Mouse (Mus musculus): ENCODE data around the gene Zfp952. TPM values are rescaled to one million over a fixed set of nuclear protein-coding genes. Genes with fewer than 3 reads are reported as not detected.
"Not testable (repeated sequence)": the region's sequence is repeated elsewhere in the genome, so short reads cannot be mapped to it uniquely, and the experiment has no call there.

Gene Zfp952
- polyA plus RNA-seq, 1 experiment from 2014 or later, result 4.7 TPM

GRCm38 (mm10) chr17:32991965-32992698 is 797 bp upstream of the Zfp952 start:
- WGBS, result 62% methylated on average over 12 of the region's 12 CpGs
- H3K4me3 ChIP-seq (ENCODE audit: low read depth, low read length), result peak overlapping the region; percentile 92
- ATAC-seq, result no peak

GRCm38 (mm10) chr17:32998492-32998891 is 5.6 kb downstream of the Zfp952 start:
- Histone ChIP-seq H3K4me2 (replicated peaks; ENCODE audit: low read depth) (no peak overlapping the region), H3K9me3 (ENCODE audit: control insufficient read depth) (no peaks in the 10 kb centered on the region), H3K4me3 (ENCODE audit: low read depth, low read length) (no peak overlapping the region), H3K27ac (ENCODE audit: low read depth, low read length) (no peak overlapping the region), H3K36me3 (ENCODE audit: control insufficient read depth, insufficient read depth) (peaks cover 19% of the 10 kb centered on the region), H3K9ac (ENCODE audit: low read depth, low read length) (no peak overlapping the region), H3K4me1 (replicated peaks; ENCODE audit: control insufficient read depth, insufficient read depth, low read length) (no peaks in the 10 kb centered on the region; the same call in 1 of the 2 replicates), H3K27me3 (replicated peaks; ENCODE audit: control insufficient read depth, insufficient read depth, low read length) (no peaks in the 10 kb centered on the region)
- no peak for ATAC-seq
- TF ChIP-seq CTCF (IDR thresholded peaks at IDR 0.05; ENCODE audit: low read depth), result no peak
- 90% methylated on average over 2 of the region's 2 CpGs for WGBS

More at GRCm38 (mm10) chr17:32991965-32992698, 797 bp upstream of the Zfp952 start:
- H3K9ac ChIP-seq (ENCODE audit: low read depth, low read length), result 0 out of 2 replicates have a peak overlapping the region, but pooled peaks have one; percentile 72
- H3K4me2 ChIP-seq (replicated peaks; ENCODE audit: low read depth), result peak overlapping the region; percentile 70
- H3K4me1 ChIP-seq (replicated peaks; ENCODE audit: control insufficient read depth, insufficient read depth, low read length), result peaks cover 2% of the 10 kb centered on the region; the same call in 1 of the 2 replicates
- TF ChIP-seq CTCF (IDR thresholded peaks at IDR 0.05; ENCODE audit: low read depth), result peak; percentile 60
- H3K27me3 ChIP-seq (replicated peaks; ENCODE audit: control insufficient read depth, insufficient read depth, low read length), result no peaks in the 10 kb centered on the region
- H3K36me3 ChIP-seq (ENCODE audit: control insufficient read depth, insufficient read depth), result no peaks in the 10 kb centered on the region
- H3K27ac ChIP-seq (ENCODE audit: low read depth, low read length), result no peak overlapping the region
- H3K9me3 ChIP-seq (ENCODE audit: control insufficient read depth), result no peaks in the 10 kb centered on the region

GRCm38 (mm10) chr17:33008337-33008736 is 15.4 kb downstream of the Zfp952 start:
- Histone ChIP-seq H3K27ac (ENCODE audit: low read depth, low read length) (no peak overlapping the region), H3K9me3 (ENCODE audit: control insufficient read depth) (no peaks in the 10 kb centered on the region), H3K36me3 (ENCODE audit: control insufficient read depth, insufficient read depth) (peaks cover 17% of the 10 kb centered on the region), H3K27me3 (replicated peaks; ENCODE audit: control insufficient read depth, insufficient read depth, low read length) (no peaks in the 10 kb centered on the region), H3K9ac (ENCODE audit: low read depth, low read length) (no peak overlapping the region), H3K4me3 (ENCODE audit: low read depth, low read length) (no peak overlapping the region), H3K4me2 (replicated peaks; ENCODE audit: low read depth) (no peak overlapping the region), H3K4me1 (replicated peaks; ENCODE audit: control insufficient read depth, insufficient read depth, low read length) (no peaks in the 10 kb centered on the region)
- no peak for ATAC-seq
- TF ChIP-seq CTCF (IDR thresholded peaks at IDR 0.05; ENCODE audit: low read depth), result peak; percentile 45
- WGBS, result 45% methylated on average over 9 of the region's 9 CpGs

GRCm38 (mm10) chr17:33020434-33020833 is 27.5 kb downstream of the Zfp952 start:
- not testable (repeated sequence) for H3K27me3 ChIP-seq (replicated peaks; ENCODE audit: control insufficient read depth, insufficient read depth, low read length); H3K27ac ChIP-seq (ENCODE audit: low read depth, low read length); H3K4me3 ChIP-seq (ENCODE audit: low read depth, low read length); H3K9ac ChIP-seq (ENCODE audit: low read depth, low read length); H3K4me1 ChIP-seq (replicated peaks; ENCODE audit: control insufficient read depth, insufficient read depth, low read length); H3K4me2 ChIP-seq (replicated peaks; ENCODE audit: low read depth); ATAC-seq
- H3K36me3 ChIP-seq (ENCODE audit: control insufficient read depth, insufficient read depth), result peaks cover 41% of the 10 kb centered on the region
- H3K9me3 ChIP-seq (ENCODE audit: control insufficient read depth), result peaks cover 37% of the 10 kb centered on the region

- Histone ChIP-seq H3K27ac (ENCODE audit: low read depth, low read length) (no peak overlapping the region), H3K9me3 (ENCODE audit: control insufficient read depth) (peaks cover 2% of the 10 kb centered on the region; the same call in 1 of the 2 replicates), H3K9ac (ENCODE audit: low read depth, low read length) (no peak overlapping the region), H3K4me1 (replicated peaks; ENCODE audit: control insufficient read depth, insufficient read depth, low read length) (no peaks in the 10 kb centered on the region), H3K27me3 (replicated peaks; ENCODE audit: control insufficient read depth, insufficient read depth, low read length) (no peaks in the 10 kb centered on the region), H3K36me3 (ENCODE audit: control insufficient read depth, insufficient read depth) (no peaks in the 10 kb centered on the region), H3K4me3 (ENCODE audit: low read depth, low read length) (peak overlapping the region; percentile 66), H3K4me2 (replicated peaks; ENCODE audit: low read depth) (peak overlapping the region; percentile 58)
- no peak for TF ChIP-seq CTCF (IDR thresholded peaks at IDR 0.05; ENCODE audit: low read depth)
- WGBS, result 7% methylated on average over 10 of the region's 10 CpGs
- ATAC-seq, result no peak
Measured at GRCm38 (mm10) chr17:33032376-33032775, 39.4 kb downstream of the Zfp952 start.

- H3K9ac ChIP-seq (ENCODE audit: low read depth, low read length), result peak within 1 kb of the TSS; percentile 63
- 3% methylated on average over 27 of the region's 27 CpGs for WGBS
Measured at GRCm38 (mm10) chr17:33032900-33033891, 40.3 kb downstream of the Zfp952 start, which contains the start of gene Zfp763. Gene Zfp763 (minus strand): TSS chr17:33033402.

More at GRCm38 (mm10) chr17:33032900-33033891, 40.3 kb downstream of the Zfp952 start, which contains the start of gene Zfp763:
- TF ChIP-seq CTCF (IDR thresholded peaks at IDR 0.05; ENCODE audit: low read depth), result peak; percentile 46
- no peaks in the 10 kb centered on the region for H3K27me3 ChIP-seq (replicated peaks; ENCODE audit: control insufficient read depth, insufficient read depth, low read length)
- peak within 1 kb of the TSS; percentile 78 for H3K27ac ChIP-seq (ENCODE audit: low read depth, low read length)
- no peaks in the 10 kb centered on the region for H3K4me1 ChIP-seq (replicated peaks; ENCODE audit: control insufficient read depth, insufficient read depth, low read length)
- ATAC-seq, result peak; percentile 96
- H3K4me3 ChIP-seq (ENCODE audit: low read depth, low read length), result peak within 1 kb of the TSS; percentile 66
- peak within 1 kb of the TSS; percentile 58 for H3K4me2 ChIP-seq (replicated peaks; ENCODE audit: low read depth)
- H3K9me3 ChIP-seq (ENCODE audit: control insufficient read depth), result no peaks in the 10 kb centered on the region
- H3K36me3 ChIP-seq (ENCODE audit: control insufficient read depth, insufficient read depth), result no peaks in the 10 kb centered on the region

Other genes starting within 250 kb of the Zfp952 start
- gene Zfp871, start 204.8 kb upstream of the Zfp952 start, polyA plus RNA-seq (2015; fragmentation: Nextera tagmentation; extraction: Ambion mirVana), result 13.9 and 16.7 TPM in 2 replicates
- 0.86 and 1.5 TPM in 2 replicates for gene Zfp811, start 183.2 kb upstream of the Zfp952 start, polyA plus RNA-seq (2015; fragmentation: Nextera tagmentation; extraction: Ambion mirVana)
- 4.3 and 4.5 TPM in 2 replicates for gene Zfp799, start 162.9 kb upstream of the Zfp952 start, polyA plus RNA-seq (2015; fragmentation: Nextera tagmentation; extraction: Ambion mirVana)
- 2.9 and 3.0 TPM in 2 replicates for gene Zfp870, start 101.5 kb upstream of the Zfp952 start, polyA plus RNA-seq (2015; fragmentation: Nextera tagmentation; extraction: Ambion mirVana)
- gene Cyp4f14, start 75.8 kb upstream of the Zfp952 start, polyA plus RNA-seq (2015; fragmentation: Nextera tagmentation; extraction: Ambion mirVana), result 1.7 and 1.9 TPM in 2 replicates
- 61.8 and 62.9 TPM in 2 replicates for gene Cyp4f13, start 45.7 kb upstream of the Zfp952 start, polyA plus RNA-seq (2015; fragmentation: Nextera tagmentation; extraction: Ambion mirVana)
- 4.9 and 5.3 TPM in 2 replicates for gene Zfp472, start 27.3 kb upstream of the Zfp952 start, polyA plus RNA-seq (2015; fragmentation: Nextera tagmentation; extraction: Ambion mirVana)
- gene Zfp763, start 40.3 kb downstream of the Zfp952 start, polyA plus RNA-seq (2015; fragmentation: Nextera tagmentation; extraction: Ambion mirVana), result 3.7 and 4.1 TPM in 2 replicates
- not detected in 2 replicates for gene 4921501E09Rik, start 74.9 kb downstream of the Zfp952 start, polyA plus RNA-seq (2015; fragmentation: Nextera tagmentation; extraction: Ambion mirVana)
- 3.3 TPM in 2 replicates for gene Zfp563, start 96.2 kb downstream of the Zfp952 start, polyA plus RNA-seq (2015; fragmentation: Nextera tagmentation; extraction: Ambion mirVana)
- gene Morc2b, start 146.6 kb downstream of the Zfp952 start, polyA plus RNA-seq (2015; fragmentation: Nextera tagmentation; extraction: Ambion mirVana), result not detected in 2 replicates
- not detected in 2 replicates for gene Olfr55, start 175.3 kb downstream of the Zfp952 start, polyA plus RNA-seq (2015; fragmentation: Nextera tagmentation; extraction: Ambion mirVana)
- gene Olfr239, start 198.2 kb downstream of the Zfp952 start, polyA plus RNA-seq (2015; fragmentation: Nextera tagmentation; extraction: Ambion mirVana), result not detected in 2 replicates
- not detected in 2 replicates for gene Olfr1564, start 228.6 kb downstream of the Zfp952 start, polyA plus RNA-seq (2015; fragmentation: Nextera tagmentation; extraction: Ambion mirVana)